Mouse (Mus musculus): Measurements from ENCODE around the gene Phf13.

Gene Phf13

GRCm38 (mm10) chr4:151988342-151989109 is 7.5 kb downstream of the Phf13 start, which contains the start of gene Thap3:
Thap3 (minus strand) TSS chr4:151988997.
- peak; percentile 90 for DNase-seq

DNA sequence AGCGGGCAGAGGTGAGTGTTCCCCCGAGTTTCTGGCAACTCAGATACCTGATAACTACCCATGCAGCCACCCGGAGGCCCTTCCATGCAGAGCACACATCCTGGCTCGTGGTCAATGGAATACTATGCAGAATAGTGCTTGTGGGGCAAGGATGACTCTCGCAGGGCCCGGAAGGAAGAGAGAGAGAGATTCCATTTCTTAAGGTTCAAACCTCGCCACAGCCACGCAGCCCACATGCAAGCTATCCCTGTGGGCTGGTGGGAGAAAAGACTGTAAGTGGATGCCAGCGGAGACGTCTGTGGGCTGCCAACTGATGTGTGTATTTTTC is 8.1 kb downstream of the Phf13 start:
- no peak for DNase-seq

DNA sequence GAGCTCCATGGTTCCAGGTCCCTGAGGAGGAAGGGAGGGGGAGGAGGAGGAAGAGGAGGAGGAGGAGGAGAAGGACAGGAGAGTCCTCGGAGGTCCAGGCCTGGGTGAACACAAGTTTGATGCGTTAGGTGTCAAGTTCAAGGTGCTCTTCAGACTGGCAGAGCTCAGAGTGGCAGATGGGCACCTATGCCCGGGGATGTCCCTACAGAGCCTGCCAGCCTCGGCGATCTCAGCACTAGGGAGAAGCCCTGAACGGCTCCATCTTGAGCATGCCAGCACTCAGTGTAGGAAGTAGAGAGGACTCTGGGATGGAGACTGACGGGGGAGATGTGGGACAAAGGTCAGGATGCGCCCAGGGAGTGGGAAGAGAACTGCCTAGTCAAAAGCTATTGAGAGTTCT is 9.4 kb downstream of the Phf13 start:
- DNase-seq: no peak

GRCm38 (mm10) chr4:151985886-151986285 is 10.2 kb downstream of the Phf13 start:
- peak; percentile 39 for DNase-seq

- peak; percentile 62 for DNase-seq
These were observed 12.5 kb downstream of the Phf13 start for GRCm38 (mm10) chr4:151983560-151983959.

GRCm38 (mm10) chr4:151983043-151983442 is 13.0 kb downstream of the Phf13 start:
- no peak for DNase-seq

DNA sequence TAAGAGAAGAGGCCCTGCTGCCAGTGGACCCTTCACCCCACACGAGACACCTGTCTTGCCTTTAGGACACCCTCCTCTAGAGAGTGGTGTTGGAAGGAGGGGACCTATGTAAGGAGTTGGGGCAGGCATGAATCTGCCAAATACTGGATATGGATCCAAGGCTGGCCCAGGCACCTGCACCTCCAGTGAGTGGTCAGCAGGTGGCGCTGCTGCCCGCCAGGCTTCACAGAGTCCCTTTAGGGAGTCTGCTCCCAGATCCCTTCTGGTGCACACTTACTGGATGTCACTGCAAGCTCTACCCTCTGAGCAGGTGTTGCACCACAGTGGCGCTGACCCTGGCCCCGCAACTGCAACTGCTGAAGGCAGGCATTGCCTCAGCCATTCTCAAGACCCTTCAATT is 14.7 kb downstream of the Phf13 start:
- DNase-seq: peak; percentile 87

DNA sequence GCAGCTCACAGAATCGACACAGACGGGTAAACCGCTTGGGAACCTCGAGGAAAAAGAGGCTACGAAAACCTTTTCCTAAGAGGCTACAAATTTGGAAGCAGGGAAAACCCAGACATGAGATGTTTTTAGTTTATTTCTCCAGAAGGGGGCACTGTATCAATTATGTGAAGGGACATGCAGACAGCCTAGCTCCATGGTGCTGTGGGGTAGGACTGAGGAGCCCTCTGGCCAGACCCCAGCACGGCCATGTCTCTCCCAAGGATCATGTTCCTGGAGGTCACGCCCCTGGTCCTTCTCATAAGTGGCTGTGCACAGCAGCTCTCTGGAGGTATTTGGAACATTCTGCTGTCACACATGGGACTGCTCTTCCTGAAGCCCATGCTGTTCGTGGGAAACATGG is 15.4 kb downstream of the Phf13 start:
- DNase-seq: no peak

DNA sequence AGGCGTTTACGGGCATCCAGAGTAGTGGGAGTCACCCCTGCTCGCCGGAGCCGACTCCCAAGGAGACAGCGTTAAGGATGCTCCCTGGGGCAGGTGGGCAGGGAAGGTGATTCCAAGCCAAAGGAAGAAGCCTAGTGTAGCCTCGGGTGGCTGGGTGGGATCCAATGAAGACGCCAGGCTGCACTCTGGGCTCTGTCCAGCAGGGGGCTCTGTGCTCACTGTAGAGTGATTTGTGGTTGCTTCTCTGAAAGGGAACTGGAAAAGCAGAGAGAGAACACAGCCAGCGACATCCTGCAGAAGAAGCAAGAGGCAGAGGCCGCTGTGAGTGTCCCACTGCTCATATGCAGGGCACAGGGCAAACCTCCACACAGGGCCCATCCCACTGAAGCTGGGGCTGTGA is 18.3 kb downstream of the Phf13 start:
- peak; percentile 92 for DNase-seq

DNA sequence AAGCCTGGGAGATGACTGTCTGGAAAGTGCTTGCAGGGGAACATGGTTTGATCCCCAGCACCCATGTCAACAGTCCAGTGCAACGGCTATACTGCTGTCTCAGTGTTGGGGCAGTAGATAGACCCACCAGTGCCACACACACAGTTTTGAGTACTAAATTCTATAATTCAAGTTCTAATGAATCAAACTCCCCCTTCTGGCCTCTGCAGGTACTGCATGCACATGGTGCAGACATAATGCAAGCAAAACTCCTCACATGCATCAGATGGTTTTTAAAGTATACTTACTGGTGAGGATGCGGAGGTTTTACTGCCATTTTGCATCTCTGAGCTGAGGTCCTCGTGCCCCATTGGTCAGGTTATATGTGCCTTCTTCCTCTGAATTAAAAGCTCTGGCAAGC is 20.6 kb downstream of the Phf13 start:
- peak; percentile 63 for DNase-seq

DNA sequence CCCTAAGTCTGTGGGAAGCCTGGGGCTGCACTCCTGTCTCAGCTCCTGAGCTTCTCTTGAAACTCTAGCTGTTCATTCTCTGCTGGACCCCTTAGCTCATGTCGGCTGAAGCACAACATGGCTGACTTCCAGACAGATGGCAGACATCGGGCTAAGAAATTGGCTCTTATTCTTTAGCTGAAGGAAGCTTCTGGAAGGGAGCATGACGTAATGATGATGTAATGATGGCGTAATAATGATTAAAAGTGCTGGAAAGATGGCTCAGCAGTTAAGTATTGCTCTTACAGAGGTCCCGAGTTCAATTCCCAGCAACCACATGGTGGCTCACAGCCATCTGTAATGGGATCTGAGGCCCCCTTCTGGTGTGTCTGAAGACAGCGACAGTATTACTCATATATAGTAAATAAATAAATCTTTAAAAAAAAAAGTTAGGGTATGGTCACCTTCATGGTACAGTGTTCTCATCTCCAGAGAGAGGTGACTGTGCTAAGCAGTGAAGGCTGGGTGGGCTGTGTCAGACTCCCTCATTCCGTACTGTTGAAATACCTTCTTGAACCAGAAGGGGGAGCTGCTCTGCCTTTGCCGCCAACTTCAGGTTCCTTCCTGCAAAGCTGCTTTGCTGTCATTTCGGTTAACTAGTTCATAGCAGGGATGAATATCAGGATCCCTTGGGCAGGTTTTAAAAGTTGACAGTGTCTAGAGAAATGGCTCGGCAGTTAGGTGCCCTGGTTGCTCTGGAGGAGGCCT is 23.7 kb downstream of the Phf13 start:
- peak; percentile 40 for DNase-seq

DNA sequence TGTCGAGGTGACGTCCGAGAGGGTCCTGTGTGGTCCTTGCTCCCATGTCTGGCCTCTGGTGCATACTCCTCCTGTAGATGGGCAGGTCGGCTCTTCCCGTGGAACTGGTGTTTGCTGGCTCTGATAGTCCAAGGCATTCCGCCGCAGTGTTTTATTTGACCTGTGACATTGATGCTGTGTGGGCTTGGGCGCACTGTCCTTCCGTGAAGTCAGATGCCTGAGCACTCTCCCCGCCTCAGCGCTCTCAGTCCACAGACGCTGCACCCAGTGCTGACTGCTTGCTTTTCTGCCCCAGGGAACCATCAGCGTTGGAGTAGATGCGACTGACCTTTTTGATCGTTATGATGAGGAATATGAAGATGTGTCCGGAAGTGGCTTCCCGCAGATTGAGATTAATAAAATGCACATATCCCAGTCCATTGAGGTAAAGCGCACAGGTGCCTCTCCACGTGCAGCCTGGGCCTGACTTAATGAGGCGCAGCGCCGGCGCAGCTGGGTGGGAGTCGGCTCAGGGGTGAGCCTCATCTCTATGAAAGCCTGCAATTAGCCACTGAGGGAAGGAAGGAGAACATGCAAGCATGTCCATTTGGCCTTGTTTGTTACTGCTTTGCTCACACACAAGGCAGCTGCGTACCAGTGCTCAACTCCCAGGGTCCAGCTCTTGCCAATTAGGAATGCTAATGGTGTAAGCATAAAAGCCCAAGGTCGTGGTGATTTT is 27.7 kb downstream of the Phf13 start:
- DNase-seq: no peak

DNA sequence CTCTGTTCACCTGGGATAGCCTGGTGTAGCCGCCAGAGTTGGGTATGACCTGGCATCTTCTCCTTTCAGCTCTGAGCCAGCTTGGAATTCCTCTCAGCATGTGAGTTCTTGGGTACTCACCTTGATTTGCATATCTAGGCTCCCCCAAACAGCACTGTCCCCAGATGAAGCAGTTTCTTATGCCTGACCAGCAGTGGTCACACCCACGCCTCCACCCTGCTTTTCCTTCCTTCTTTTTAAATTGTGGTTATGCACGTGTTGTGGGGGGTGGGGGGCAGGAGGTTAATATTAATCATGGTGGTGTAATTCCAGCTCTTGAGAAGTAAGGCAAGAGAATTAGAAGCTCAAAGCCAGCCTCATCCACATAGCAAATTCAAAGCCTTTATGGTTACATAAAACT is 33.2 kb downstream of the Phf13 start:
- no peak for DNase-seq

DNA sequence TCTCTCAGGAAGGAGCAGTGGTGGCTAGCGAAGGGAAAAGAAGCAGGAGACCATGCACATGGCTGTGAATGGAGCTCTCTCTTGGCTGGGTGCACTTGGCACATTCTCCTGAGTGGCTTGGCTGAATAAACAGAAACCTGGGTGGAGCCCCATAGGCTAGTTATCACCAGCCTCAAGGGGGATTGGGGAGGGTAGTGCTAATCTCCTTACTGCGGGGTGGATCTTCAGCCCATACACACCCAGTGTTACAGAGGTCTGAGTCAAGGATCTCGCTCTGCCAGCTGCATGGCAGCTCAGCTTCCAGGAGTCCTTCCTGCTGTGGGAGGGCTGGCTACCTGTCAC is 35.6 kb downstream of the Phf13 start:
- DNase-seq: no peak

DNA sequence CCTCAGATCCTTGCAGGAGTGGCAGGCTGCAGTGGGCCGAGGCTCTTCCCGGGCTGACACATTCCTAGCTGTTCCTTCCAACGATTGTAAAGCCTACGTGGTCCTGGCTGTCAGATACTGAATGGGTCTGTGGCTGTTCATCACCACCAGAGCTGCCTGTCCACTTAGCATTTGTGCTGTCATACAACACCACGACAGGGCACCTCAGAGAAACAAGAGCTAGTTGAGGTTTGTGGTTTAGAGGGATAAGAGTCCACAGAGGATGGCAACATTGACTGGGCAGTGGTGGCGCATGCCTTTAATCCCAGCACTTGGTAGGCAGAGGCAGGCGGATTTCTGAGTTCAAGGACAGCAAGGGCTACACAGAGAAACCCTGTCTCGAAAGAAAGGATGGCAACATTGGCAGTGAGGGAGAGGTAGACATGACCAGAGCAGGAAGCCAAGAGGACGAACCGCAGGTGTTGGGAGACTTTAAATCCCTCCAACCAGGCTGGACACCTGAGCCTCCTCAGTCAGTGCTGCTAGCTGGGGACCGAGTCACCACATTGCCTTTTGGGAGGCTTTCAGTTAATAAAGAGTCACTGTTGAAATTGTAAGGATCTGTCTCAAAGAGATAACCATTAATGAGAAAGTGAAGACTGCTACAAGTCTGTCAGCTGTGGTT is 36.1 kb downstream of the Phf13 start:
- no peak for DNase-seq

DNA sequence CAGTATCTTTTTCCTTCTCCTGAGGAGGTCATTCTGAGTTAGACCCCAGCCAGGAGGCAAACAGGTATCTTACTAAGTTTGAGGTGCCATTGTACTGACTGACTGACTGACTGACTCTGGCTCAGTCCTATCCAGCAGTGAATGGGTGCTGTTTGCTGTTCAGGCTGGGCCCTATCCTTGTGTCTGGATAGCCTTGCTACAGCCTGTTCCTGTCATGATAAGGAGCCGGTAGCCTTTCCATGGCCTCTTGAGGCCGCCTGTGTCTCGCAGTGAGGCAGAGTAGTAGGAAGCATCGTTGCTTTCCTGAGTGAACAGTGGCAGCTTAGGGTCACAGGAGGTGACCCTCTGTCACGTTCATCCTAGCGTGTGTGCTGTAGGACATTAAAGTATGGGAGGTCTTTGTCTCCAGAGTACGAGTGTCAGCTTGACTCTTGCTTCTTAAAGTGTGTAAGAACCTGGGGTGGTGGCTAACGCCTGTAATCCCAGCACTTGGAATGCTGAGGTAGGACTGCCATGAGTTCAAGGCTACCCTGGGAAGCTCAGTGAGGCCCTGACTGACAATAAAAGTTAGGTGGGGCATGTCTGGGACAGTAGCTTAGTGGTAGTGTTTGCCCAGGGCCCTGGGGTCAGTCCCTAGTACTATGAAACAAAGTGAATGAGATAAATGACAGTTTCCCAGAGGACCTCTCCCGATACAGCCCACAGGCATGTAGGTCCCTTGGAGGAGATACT is 38.3 kb downstream of the Phf13 start:
- no peak for DNase-seq

DNA sequence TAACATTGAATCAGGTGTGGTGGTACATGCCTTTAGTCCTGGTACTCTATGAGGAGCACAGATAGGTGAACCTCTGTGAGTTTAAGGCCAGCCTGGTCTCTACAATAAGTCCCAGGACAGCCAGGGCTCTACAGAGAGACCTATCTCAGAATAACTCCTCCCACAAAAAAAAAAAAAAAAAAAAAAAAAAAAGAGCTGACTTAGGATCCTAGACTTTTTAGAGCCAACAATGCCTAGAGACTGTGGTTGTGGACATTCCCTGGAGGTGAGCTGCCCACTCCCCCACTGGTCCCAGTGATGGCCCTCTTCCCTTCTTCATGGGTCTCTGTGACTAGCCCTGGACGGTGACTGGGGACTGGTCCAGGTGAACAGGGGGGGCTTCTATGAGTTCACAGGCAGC is 40.3 kb downstream of the Phf13 start:
- DNase-seq: no peak

DNA sequence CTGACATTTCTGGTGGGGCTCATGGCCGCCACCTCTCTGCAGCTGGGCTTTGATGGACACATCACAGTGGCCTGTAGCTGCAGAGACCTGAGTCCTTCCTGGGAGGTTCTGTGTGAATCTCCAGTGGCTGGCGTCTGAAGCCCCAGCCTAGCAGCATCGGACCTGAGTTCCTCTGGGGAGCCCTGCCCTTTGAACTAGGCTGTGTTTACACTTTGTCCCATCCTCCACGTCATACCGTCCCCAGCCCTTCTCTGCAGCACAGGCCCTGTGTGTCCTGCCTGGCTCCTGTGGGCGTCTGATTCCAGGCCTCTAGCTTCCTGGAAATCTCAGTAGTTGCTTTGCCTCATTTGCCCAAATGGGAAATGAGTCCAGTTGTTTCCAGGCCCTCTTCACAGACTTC is 42.8 kb downstream of the Phf13 start:
- no peak for DNase-seq

DNA sequence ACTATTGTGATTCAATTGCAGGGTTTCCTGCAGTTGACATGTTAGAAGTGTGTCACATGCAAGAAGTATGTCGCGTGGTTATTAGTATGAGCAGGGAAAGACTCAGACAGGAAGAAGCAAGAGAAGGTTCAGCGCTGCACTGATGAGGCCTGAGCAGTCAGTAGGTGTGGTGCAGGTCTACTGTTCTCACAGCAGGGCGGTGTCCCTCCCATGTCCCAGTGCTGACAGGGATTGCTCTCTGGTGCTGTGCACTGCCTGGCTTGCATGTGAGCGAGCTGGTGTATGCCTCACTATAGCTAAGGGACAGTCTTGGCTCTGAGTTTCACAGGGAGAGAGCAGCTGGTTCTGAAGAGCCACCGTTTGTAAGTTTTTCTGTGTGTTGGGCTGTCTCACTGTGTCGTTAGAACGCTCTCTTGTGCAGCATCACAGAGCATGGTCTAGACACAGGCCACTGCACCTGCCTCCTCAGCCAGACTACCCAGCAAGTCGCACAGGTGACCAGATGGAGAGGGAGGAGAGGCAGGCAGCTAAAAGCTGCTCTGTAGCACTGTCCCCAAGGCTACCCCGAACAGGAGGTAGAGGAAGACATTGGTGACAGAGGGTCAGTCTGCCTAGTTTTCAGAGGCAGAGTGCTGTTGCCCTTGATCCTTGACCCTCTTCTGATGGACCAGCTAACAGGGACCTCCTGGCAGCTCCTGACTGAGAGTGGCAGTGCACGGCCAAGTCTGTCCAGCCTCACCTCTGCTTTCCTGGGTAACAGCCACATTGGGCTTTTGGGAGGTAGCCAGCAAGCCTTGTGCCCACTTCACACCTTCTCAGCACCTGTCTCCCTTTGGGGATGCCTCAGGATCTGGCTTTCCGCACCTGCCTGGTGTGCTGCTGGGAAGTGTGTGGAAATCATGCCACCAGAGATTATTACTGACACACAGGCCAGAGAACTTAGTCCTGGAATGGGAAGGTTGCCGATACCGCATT is 47.3 kb downstream of the Phf13 start:
- no peak for DNase-seq

DNA sequence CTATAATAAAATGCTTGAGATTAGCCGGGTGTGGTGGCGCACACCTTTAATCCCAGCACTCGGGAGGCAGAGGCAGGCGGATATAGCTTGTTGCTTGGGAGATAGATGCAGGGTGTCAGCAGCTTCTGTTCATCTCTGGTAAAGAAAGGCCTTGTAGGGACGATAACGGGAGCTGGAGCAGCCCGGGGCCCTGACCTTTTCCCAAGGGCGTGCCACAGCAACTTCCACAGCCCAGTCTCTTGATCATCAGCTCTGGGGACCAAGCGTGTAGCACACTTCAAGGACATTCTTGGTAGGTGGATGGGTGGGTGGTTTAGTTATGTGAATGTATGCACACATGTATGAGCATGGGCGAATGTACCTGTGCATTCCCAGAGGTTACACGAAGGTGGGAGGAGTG is 49.8 kb downstream of the Phf13 start:
- no peak for DNase-seq
